Mouse (Mus musculus): ENCODE measurements around the gene Hspg2. TPM values are rescaled to one million over a fixed set of nuclear protein-coding genes. Genes with fewer than 3 reads are reported as not detected.
"Not testable (repeated sequence)": the region's sequence is repeated elsewhere in the genome, so short reads cannot be mapped to it uniquely, and the experiment has no call there.

The Hspg2 gene
- total RNA-seq, 2 experiments from 2014 or later, result 4.3 to 5.0 TPM

GRCm38 (mm10) chr4:137546003-137546525 is 77.5 kb downstream of the Hspg2 start:
- peak; percentile 28 to 42 for DNase-seq (ENCODE audit: low spot score in 2 of 2)

DNA sequence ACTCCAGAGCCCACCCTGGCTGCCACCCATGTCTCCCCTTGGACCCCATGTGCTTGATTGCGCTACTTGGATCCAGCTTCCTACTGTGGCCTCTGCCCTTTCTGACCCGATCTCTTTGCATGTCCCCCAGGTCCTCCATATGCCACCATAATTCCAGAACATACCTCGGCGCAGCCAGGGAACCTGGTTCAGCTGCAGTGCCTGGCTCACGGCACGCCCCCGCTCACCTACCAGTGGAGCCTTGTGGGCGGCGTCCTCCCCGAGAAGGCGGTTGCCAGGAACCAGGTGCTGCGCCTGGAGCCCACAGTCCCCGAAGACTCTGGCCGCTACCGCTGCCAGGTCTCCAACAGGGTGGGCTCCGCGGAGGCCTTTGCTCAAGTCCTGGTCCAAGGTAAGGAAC is 84.9 kb downstream of the Hspg2 start:
- no peak for DNase-seq (ENCODE audit: low spot score in 2 of 2)

GRCm38 (mm10) chr4:137556673-137557210 is 88.2 kb downstream of the Hspg2 start:
- no peak for DNase-seq (ENCODE audit: low spot score in 2 of 2)

DNA sequence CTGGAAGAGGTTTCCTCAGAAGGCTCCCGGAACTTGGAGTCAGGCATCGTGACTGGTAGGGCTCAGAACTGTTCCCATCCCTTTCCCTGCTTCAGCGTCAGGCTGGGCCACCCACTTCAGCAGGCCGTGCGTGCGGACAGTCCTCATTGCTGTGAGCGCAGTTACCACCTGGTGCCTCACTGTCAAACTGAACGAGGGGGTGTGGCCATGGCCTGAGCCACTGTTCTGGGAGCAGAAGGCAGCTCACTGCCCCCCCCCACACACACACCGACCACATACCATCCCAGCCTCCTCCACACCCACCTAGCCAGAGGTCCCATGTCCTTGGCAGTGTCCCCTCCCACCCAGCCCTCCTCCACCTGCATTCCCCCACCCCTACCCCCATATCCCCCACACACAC is 101.3 kb downstream of the Hspg2 start:
- DNase-seq (ENCODE audit: low spot score in 2 of 2), result no peak

GRCm38 (mm10) chr4:137574469-137574868 is 105.9 kb downstream of the Hspg2 start, which contains the start of gene Ldlrad2:
Gene Ldlrad2, minus strand, starts transcription at chr4:137574569.
- no peak for DNase-seq (ENCODE audit: low spot score in 2 of 2)

GRCm38 (mm10) chr4:137577486-137577885 is 108.9 kb downstream of the Hspg2 start:
- DNase-seq (ENCODE audit: low spot score in 2 of 2), result no peak

GRCm38 (mm10) chr4:137578181-137578845 is 109.7 kb downstream of the Hspg2 start:
- DNase-seq (ENCODE audit: low spot score in 2 of 2), result peak; percentile 41 to 48

- no peak for DNase-seq (ENCODE audit: low spot score in 2 of 2)
These were observed 111.2 kb downstream of the Hspg2 start for GRCm38 (mm10) chr4:137579789-137580188.

DNA sequence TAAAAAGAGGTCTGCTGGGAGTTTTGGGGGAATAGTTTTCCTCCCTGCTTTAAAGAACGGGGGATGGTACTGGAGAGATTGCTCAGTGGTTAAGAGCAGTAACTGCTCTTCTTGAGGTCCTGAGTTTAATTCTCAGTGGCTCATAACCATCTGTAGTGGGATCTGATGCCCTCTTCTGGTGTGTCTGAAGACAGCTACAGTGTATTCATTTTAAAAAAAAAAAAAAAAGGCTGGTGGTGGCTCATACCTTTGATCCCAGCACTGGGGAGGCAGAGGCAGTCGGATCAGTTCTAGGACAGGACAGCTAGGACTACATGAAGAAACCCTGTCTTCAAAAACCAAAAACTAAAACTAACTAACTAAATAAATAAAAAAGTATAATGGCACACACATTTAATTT is 111.7 kb downstream of the Hspg2 start:
- no peak for DNase-seq (ENCODE audit: low spot score in 2 of 2)

GRCm38 (mm10) chr4:137581815-137582214 is 113.2 kb downstream of the Hspg2 start:
- DNase-seq (ENCODE audit: low spot score in 2 of 2), result no peak

- not testable (repeated sequence) for DNase-seq (ENCODE audit: low spot score in 2 of 2)
These were observed 120.5 kb downstream of the Hspg2 start for GRCm38 (mm10) chr4:137589095-137589494.

DNA sequence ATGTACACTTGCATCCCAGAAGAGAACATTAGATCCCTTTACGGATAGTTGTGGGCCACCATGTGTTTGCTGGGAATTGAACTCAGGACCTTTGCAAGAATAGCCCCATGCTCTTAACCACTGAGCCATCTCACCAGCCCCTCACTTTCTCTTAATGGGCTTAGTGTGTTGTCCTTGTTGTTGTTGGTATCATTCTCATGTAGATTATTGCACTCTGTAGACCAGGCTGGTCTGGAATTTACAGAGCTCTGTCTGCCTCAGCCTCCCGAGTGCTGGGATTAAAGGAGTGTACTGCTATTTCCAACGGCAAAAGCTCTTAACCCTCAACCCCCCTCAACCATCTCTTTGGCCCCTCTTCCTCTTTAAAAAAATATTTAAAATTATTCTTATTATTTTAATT is 121.0 kb downstream of the Hspg2 start:
- DNase-seq (ENCODE audit: low spot score in 2 of 2), result no peak

- DNase-seq (ENCODE audit: low spot score in 2 of 2), result no peak
These were observed 122.4 kb downstream of the Hspg2 start for GRCm38 (mm10) chr4:137590961-137591360.

- DNase-seq (ENCODE audit: low spot score in 2 of 2), result peak; percentile 99 to 100
These were observed 125.3 kb downstream of the Hspg2 start, which contains the start of gene Usp48 for GRCm38 (mm10) chr4:137593601-137594495. Gene Usp48, plus strand, starts transcription at chr4:137593755.

GRCm38 (mm10) chr4:137594496-137595270 is 126.1 kb downstream of the Hspg2 start:
- DNase-seq (ENCODE audit: low spot score in 2 of 2), result peak in 1 of 2 experiments; percentile 39

GRCm38 (mm10) chr4:137597098-137597630 is 128.6 kb downstream of the Hspg2 start:
- DNase-seq (ENCODE audit: low spot score in 2 of 2), result no peak

- no peak for DNase-seq (ENCODE audit: low spot score in 2 of 2)
These were observed 130.0 kb downstream of the Hspg2 start for GRCm38 (mm10) chr4:137598577-137598976.

GRCm38 (mm10) chr4:137603449-137604171 is 135.0 kb downstream of the Hspg2 start:
- DNase-seq (ENCODE audit: low spot score in 2 of 2), result no peak

- DNase-seq (ENCODE audit: low spot score in 2 of 2), result no peak
These were observed 138.5 kb downstream of the Hspg2 start for GRCm38 (mm10) chr4:137607023-137607422.

GRCm38 (mm10) chr4:137609281-137609680 is 140.7 kb downstream of the Hspg2 start:
- DNase-seq (ENCODE audit: low spot score in 2 of 2), result no peak
